Mouse (Mus musculus) gastrocnemius, postnatal 10 days (tissue): ENCODE results near the gene Bpifa3. TPM values are rescaled to one million over a fixed set of nuclear protein-coding genes. Genes with fewer than 3 reads are reported as not detected.
A peak's percentile ranks its signal among the peaks of the same experiment; 100 is the strongest.
"Not testable (repeated sequence)": the region's sequence is repeated elsewhere in the genome, so short reads cannot be mapped to it uniquely, and the experiment has no call there.

Experiments used
- DNase-seq: peaks from one replicate; pipeline ENCODE4 v3.0.0; 2021; ENCODE audit warnings: mixed read lengths
- long read RNA-seq, 2 experiments: library from polyadenylated mRNA; stranded (forward); transcript quantifications; one replicate each; pipeline ENCODE4 v2.0.0; 2021
- total RNA-seq, 2 experiments: library from RNA; stranded (reverse); gene quantifications; 2 replicates each; pipeline ENCODE4 v1.2.3; 2021

Gene Bpifa3
- total RNA-seq, result not detected
- long read RNA-seq, experiment 1, result 0 reads
- long read RNA-seq, experiment 2, result 0 reads

- no peak for DNase-seq
Observed at GRCm38 (mm10) chr2:154130120-154130519, at the start of gene Bpifa3. TSS of gene Bpifa3 (plus strand) at chr2:154130336.

DNA sequence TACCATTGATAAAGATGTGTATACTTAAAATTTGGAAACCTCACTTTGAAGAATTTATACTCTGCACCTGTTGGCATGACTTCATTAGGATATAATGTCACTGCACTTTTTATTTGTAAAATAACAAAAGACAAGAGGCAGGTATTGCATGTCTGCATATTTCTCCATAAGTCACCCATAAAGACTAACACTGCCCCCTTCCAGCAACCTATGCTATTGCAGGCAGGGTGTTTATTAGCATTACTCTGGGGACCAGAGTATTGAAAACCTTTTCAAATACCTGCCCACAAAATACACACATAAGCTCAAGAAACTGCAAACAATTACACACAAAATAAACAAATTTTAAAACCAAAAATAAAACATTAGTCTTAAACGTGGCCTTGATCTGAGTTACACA, 32.4 kb upstream of the Bpifa3 start:
- no peak for DNase-seq

GRCm38 (mm10) chr2:154117381-154117780, 12.8 kb upstream of the Bpifa3 start:
- DNase-seq, result no peak

- DNase-seq, result no peak
Observed at GRCm38 (mm10) chr2:154142580-154142979, 12.4 kb downstream of the Bpifa3 start, which contains the start of gene Bpifa1. TSS of gene Bpifa1 (plus strand) at chr2:154142880.

DNA sequence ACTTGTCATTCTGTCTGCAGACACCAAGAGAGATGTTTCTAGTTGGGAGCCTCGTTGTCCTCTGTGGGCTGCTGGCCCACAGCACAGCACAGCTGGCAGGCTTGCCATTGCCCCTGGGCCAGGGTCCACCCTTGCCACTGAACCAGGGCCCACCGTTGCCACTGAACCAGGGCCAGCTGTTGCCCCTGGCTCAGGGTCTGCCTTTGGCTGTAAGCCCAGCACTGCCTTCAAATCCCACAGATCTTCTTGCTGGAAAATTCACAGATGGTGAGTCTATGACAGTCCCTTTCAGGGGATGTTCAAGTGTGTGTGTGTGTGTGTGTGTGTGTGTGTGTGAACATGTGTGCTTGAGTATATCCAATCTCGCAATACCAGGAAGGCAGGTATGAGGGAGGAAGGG, 13.6 kb downstream of the Bpifa3 start:
- DNase-seq, result peak; percentile 6

DNA sequence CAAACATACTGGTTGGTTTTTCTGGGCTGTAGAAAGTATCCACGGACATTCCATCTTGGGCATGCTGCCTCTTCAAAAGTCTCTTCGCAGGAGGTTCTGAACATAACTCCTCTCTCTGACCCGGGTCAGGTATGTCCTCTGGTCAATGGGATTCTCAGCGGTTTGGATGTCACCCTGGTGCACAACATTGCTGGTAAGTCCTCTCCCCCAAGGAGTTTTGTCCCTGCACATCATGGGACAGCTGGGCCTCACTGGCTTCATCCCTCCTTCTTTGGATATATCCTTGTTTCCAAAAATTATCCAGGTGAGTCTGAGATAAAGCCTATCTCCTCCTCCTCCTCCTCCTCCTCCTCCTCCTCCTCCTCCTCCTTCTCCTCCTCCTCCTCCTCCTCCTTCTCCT, 17.4 kb downstream of the Bpifa3 start:
- DNase-seq, result no peak

GRCm38 (mm10) chr2:154158433-154158832, 28.3 kb downstream of the Bpifa3 start:
- peak; percentile 58 for DNase-seq

DNA sequence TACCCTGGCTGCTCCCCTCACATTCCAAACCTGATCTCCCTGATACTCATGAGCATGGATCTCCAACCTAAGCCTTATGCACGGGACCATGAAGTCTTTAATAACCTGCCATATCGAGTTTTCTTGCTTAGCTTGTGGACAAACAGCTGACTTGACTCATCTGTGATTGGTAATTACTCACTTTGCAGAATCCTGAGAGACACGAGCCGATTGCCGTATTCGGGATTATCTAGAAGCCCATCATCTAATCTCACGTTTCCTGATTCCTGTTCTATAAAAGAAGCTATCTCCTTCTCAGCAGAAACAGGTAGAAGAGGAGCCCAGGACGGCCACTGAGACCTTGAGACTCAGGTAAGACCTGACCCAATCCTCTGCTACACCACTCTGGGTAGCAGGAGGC, 32.2 kb downstream of the Bpifa3 start, which contains the start of gene Bpifa5:
Bpifa5 (plus strand) TSS at position 301 of the 400 bp plus-strand sequence.
- DNase-seq, result no peak

DNA sequence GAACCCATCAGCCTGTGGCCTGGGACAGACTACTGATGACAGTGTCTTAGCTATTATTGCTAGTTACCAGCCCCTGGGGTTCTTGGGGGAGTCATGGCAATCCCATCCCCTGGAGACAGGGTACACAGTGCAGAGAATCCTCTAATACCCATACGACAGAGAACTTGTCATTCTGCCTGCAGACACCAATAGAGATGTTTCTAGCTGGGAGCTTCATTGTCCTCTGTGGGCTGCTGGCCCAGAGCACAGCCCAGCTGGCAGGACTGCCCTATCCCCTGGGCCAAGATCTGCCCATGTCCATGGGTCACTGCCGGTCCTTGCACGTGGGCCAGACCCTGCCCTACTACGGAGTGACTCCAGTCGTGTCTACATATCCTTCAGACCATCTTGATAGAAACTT, 33.2 kb downstream of the Bpifa3 start:
- no peak for DNase-seq

GRCm38 (mm10) chr2:154169172-154169571, 39.0 kb downstream of the Bpifa3 start:
- DNase-seq, result no peak

DNA sequence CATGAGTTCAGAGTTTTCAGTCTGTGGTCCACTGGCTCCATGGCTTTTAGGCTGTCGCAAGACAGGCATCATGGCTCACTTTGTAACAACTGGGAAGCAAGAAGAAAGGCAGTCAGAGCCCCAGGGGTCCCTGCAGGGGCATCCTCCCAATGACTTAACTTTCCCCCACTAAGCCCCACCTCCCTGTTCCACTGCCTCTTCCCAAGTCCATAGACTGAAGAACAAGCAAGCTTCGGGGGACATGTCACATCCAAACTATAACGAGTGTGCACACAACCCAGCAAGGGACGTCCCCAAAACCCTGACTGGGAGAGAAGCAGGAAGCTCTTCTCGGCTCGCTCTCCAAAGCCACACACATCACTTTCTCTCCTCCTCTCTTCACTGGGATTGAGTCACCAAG, 41.5 kb downstream of the Bpifa3 start:
- DNase-seq, result no peak

GRCm38 (mm10) chr2:154173313-154173712, 43.2 kb downstream of the Bpifa3 start:
- peak; percentile 29 for DNase-seq

- not testable (repeated sequence) for DNase-seq
Observed at GRCm38 (mm10) chr2:154181900-154182299, 51.8 kb downstream of the Bpifa3 start.

- DNase-seq, result not testable (repeated sequence)
Observed at GRCm38 (mm10) chr2:154183061-154183460, 52.9 kb downstream of the Bpifa3 start.

DNA sequence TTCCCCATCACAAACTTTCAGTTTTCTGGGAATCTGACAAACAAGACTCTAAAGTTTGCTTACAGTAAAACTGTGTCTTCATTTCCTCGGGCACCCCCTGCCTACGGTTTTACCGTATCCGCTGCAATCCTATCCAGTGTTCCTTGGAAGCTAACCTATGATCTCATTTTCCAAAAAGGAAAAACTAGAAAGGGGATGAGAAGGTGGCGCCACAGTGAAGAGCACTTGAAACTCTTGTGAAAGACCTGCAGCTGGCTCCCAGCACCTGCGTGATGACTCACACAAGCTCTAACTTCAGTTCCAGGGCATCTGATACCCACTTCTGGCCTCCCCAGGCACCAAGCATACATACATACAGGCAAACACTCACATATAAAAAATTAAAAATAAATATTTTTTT, 55.2 kb downstream of the Bpifa3 start:
- no peak for DNase-seq

GRCm38 (mm10) chr2:154185748-154186147, 55.6 kb downstream of the Bpifa3 start:
- no peak for DNase-seq

DNA sequence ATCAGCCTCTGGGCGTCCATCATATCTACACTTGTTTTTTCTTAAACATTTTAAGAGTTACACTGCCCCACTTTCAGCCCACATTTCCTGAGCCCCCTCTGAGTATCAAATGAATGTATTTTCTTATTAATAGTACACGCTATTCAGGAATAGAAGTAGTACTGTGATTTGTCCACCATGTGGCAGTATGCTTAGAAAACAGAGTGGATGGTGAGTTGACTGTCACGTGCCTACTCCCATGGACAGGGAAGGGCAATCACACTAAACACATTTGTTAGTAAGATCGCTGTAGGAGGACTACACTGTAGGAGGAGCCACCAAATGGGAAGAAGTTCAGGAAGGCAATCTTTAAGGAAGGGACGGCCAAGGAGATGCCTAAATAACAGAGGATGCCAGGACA, 57.3 kb downstream of the Bpifa3 start:
- DNase-seq, result no peak

Other genes with a start within 250 kb of the Bpifa3 start
- gene Bpifb6, start 229.9 kb upstream of the Bpifa3 start, total RNA-seq, result not detected
- not detected for gene Bpifb3, start 212.1 kb upstream of the Bpifa3 start, total RNA-seq
- not detected for gene Bpifb4, start 192.1 kb upstream of the Bpifa3 start, total RNA-seq
- not detected for gene Bpifa6, start 155.4 kb upstream of the Bpifa3 start, total RNA-seq
- not detected for gene Bpifa2, start 122.1 kb upstream of the Bpifa3 start, total RNA-seq
- gene Bpifa1, start 12.5 kb downstream of the Bpifa3 start, total RNA-seq, result not detected
- not detected for gene Bpifa5, start 32.3 kb downstream of the Bpifa3 start, total RNA-seq
- gene Bpifb1, start 60.5 kb downstream of the Bpifa3 start, total RNA-seq, result not detected
- not detected for gene Bpifb5, start 93.4 kb downstream of the Bpifa3 start, total RNA-seq
- not detected for gene Bpifb9a, start 127.5 kb downstream of the Bpifa3 start, total RNA-seq
- gene Bpifb9b, start 176.9 kb downstream of the Bpifa3 start, total RNA-seq, result not detected
- gene Cdk5rap1, start 242.7 kb downstream of the Bpifa3 start, total RNA-seq, result 1 to 10 TPM; 8.2 to 9.7 TPM